Mouse (Mus musculus) neural tube, embryonic 13.5 days (tissue): ENCODE results near the gene Camk2d. TPM values are rescaled to one million over a fixed set of nuclear protein-coding genes. Genes with fewer than 3 reads are reported as not detected.

Experiments used
- ATAC-seq: fragments of 200-750 bp; cut with Nextera tagmentation; 2 replicates; pipeline ENCODE4 v1.8.0; 2017; ENCODE audit warnings: low read depth, mild to moderate bottlenecking, moderate TSS enrichment, moderate library complexity
- H3K27ac ChIP-seq: fragments of 300-500 bp; sonication (generic); replicated peaks from 2 replicates; pipeline ENCODE4 v1.5.1; 2015; ENCODE audit warnings: moderate library complexity, mild to moderate bottlenecking, inconsistent platforms
- H3K27me3 ChIP-seq: fragments of 300-500 bp; sonication (generic); 2 replicates; pipeline ENCODE4 v1.6.1; 2015; ENCODE audit warnings: mild to moderate bottlenecking, inconsistent platforms
- H3K36me3 ChIP-seq: fragments of 300-500 bp; sonication (generic); 2 replicates; pipeline ENCODE4 v1.6.1; 2015; ENCODE audit warnings: mild to moderate bottlenecking, inconsistent platforms
- H3K4me1 ChIP-seq: fragments of 300-500 bp; sonication (generic); replicated peaks from 2 replicates; pipeline ENCODE4 v1.6.1; 2015; ENCODE audit warnings: inconsistent platforms
- H3K4me2 ChIP-seq: fragments of 300-500 bp; sonication (generic); 2 replicates; pipeline ENCODE4 v1.6.1; 2015; ENCODE audit warnings: inconsistent platforms, mild to moderate bottlenecking, moderate library complexity
- H3K4me3 ChIP-seq: fragments of 300-500 bp; sonication (generic); 2 replicates; pipeline ENCODE4 v1.5.1; 2015; ENCODE audit warnings: mild to moderate bottlenecking, inconsistent platforms
- H3K9ac ChIP-seq: fragments of 300-500 bp; sonication (generic); 2 replicates; pipeline ENCODE4 v1.6.1; 2015; ENCODE audit warnings: moderate library complexity, mild to moderate bottlenecking, inconsistent platforms
- H3K9me3 ChIP-seq: fragments of 300-500 bp; sonication (generic); 2 replicates; pipeline ENCODE4 v1.6.1; 2016; ENCODE audit warnings: inconsistent platforms
- WGBS: fragments of 180-500 bp; shearing (Covaris S2); methylation state at CpG from one replicate; pipeline ENCODE4 v1.1.7; 2015; 5-methylcytosine and 5-hydroxymethylcytosine counted together
- polyA plus RNA-seq: library from polyadenylated mRNA; unstranded; fragments of >200 nt; fragmentation: Nextera tagmentation; extraction: Ambion mirVana; gene quantifications from 2 replicates; pipeline ENCODE4 v1.2.1, GENCODE M21; 2015

Camk2d gene
- polyA plus RNA-seq, 1 experiment from 2014 or later: 60.4 TPM

- no peak overlapping the region for H3K4me2 ChIP-seq
- no peaks in the 10 kb centered on the region for H3K27me3 ChIP-seq
- H3K9me3 ChIP-seq: no peaks in the 10 kb centered on the region
- 83% methylated on average over 3 of the region's 3 CpGs for WGBS
- no peak overlapping the region for H3K27ac ChIP-seq
- H3K9ac ChIP-seq: no peak overlapping the region
- H3K4me1 ChIP-seq: peaks cover 19% of the 10 kb centered on the region
- H3K4me3 ChIP-seq: no peak overlapping the region
- no peaks in the 10 kb centered on the region for H3K36me3 ChIP-seq
- no peak for ATAC-seq
These were observed 103.6 kb downstream of the Camk2d start for GRCm38 (mm10) chr3:126699740-126700139.

- Histone ChIP-seq H3K4me2 (no peak overlapping the region), H3K9me3 (no peaks in the 10 kb centered on the region), H3K27ac (no peak overlapping the region), H3K4me1 (peaks cover 8% of the 10 kb centered on the region), H3K9ac (no peak overlapping the region), H3K27me3 (no peaks in the 10 kb centered on the region), H3K36me3 (no peaks in the 10 kb centered on the region), H3K4me3 (no peak overlapping the region)
- WGBS: 87% methylated on average over 6 of the region's 6 CpGs
- ATAC-seq: no peak
These were observed 105.0 kb downstream of the Camk2d start for GRCm38 (mm10) chr3:126701067-126701466.

GRCm38 (mm10) chr3:126701586-126701985 lies 105.5 kb downstream of the Camk2d start:
- 90% methylated on average over 6 of the region's 6 CpGs for WGBS
- peaks cover 8% of the 10 kb centered on the region for H3K4me1 ChIP-seq
- no peak for ATAC-seq

GRCm38 (mm10) chr3:126705490-126705889 lies 109.4 kb downstream of the Camk2d start:
- 82% methylated on average over 1 of the region's 1 CpGs for WGBS
- Histone ChIP-seq H3K9ac (no peak overlapping the region), H3K36me3 (no peaks in the 10 kb centered on the region), H3K4me1 (peaks cover 8% of the 10 kb centered on the region; the same call in 1 of the 2 replicates), H3K4me2 (no peak overlapping the region), H3K27me3 (no peaks in the 10 kb centered on the region), H3K4me3 (no peak overlapping the region), H3K27ac (no peak overlapping the region), H3K9me3 (no peaks in the 10 kb centered on the region)
- no peak for ATAC-seq

More at GRCm38 (mm10) chr3:126701586-126701985, 105.5 kb downstream of the Camk2d start:
- no peaks in the 10 kb centered on the region for H3K9me3 ChIP-seq
- H3K36me3 ChIP-seq: no peaks in the 10 kb centered on the region
- no peak overlapping the region for H3K27ac ChIP-seq
- H3K4me3 ChIP-seq: no peak overlapping the region
- H3K4me2 ChIP-seq: no peak overlapping the region
- no peaks in the 10 kb centered on the region for H3K27me3 ChIP-seq
- no peak overlapping the region for H3K9ac ChIP-seq

- H3K4me2 ChIP-seq: no peak overlapping the region
- no peak overlapping the region for H3K9ac ChIP-seq
- no peaks in the 10 kb centered on the region for H3K27me3 ChIP-seq
- no peak overlapping the region for H3K27ac ChIP-seq
- no peaks in the 10 kb centered on the region for H3K9me3 ChIP-seq
- no peak overlapping the region for H3K4me3 ChIP-seq
- no peak for ATAC-seq
- 24% methylated on average over 1 of the region's 1 CpGs for whole genome bisulfite sequencing
- H3K36me3 ChIP-seq: no peaks in the 10 kb centered on the region
- no peaks in the 10 kb centered on the region for H3K4me1 ChIP-seq
These were observed 118.2 kb downstream of the Camk2d start for GRCm38 (mm10) chr3:126714281-126714680.

- Histone ChIP-seq H3K4me1 (0 out of 2 replicates have a peak, but pooled peaks cover 4% of the 10 kb centered on the region), H3K27me3 (no peaks in the 10 kb centered on the region), H3K4me2 (no peak overlapping the region), H3K27ac (no peak overlapping the region), H3K9me3 (no peaks in the 10 kb centered on the region), H3K4me3 (no peak overlapping the region), H3K36me3 (no peaks in the 10 kb centered on the region), H3K9ac (no peak overlapping the region)
- WGBS: 79% methylated on average over 5 of the region's 5 CpGs
- no peak for ATAC-seq
These were observed 126.9 kb downstream of the Camk2d start for GRCm38 (mm10) chr3:126723021-126723449.

- Histone ChIP-seq H3K36me3 (no peaks in the 10 kb centered on the region), H3K27me3 (no peaks in the 10 kb centered on the region), H3K9ac (no peak overlapping the region), H3K4me3 (no peak overlapping the region), H3K4me1 (0 out of 2 replicates have a peak, but pooled peaks cover 4% of the 10 kb centered on the region), H3K9me3 (no peaks in the 10 kb centered on the region), H3K4me2 (no peak overlapping the region), H3K27ac (no peak overlapping the region)
- no peak for ATAC-seq
- 82% methylated on average over 5 of the region's 5 CpGs for WGBS
These were observed 127.4 kb downstream of the Camk2d start for GRCm38 (mm10) chr3:126723458-126723857.

- Histone ChIP-seq H3K27me3 (no peaks in the 10 kb centered on the region), H3K36me3 (no peaks in the 10 kb centered on the region), H3K9ac (no peak overlapping the region), H3K4me3 (no peak overlapping the region), H3K27ac (no peak overlapping the region), H3K4me1 (0 out of 2 replicates have a peak, but pooled peaks cover 4% of the 10 kb centered on the region), H3K9me3 (no peaks in the 10 kb centered on the region), H3K4me2 (no peak overlapping the region)
- WGBS: 70% methylated on average over 9 of the region's 9 CpGs
- no peak for ATAC-seq
These were observed 129.5 kb downstream of the Camk2d start for GRCm38 (mm10) chr3:126725647-126726046.

GRCm38 (mm10) chr3:126727387-126727786 lies 131.3 kb downstream of the Camk2d start:
- H3K9me3 ChIP-seq: no peaks in the 10 kb centered on the region
- no peak overlapping the region for H3K27ac ChIP-seq
- no peak overlapping the region for H3K9ac ChIP-seq
- H3K27me3 ChIP-seq: no peaks in the 10 kb centered on the region
- H3K4me3 ChIP-seq: no peak overlapping the region
- 96% methylated on average over 4 of the region's 4 CpGs for WGBS
- ATAC-seq: no peak
- H3K36me3 ChIP-seq: no peaks in the 10 kb centered on the region
- H3K4me1 ChIP-seq: 0 out of 2 replicates have a peak, but pooled peaks cover 4% of the 10 kb centered on the region
- no peak overlapping the region for H3K4me2 ChIP-seq

GRCm38 (mm10) chr3:126730411-126730810 lies 134.3 kb downstream of the Camk2d start:
- H3K4me1 ChIP-seq: no peaks in the 10 kb centered on the region
- H3K9me3 ChIP-seq: no peaks in the 10 kb centered on the region
- H3K36me3 ChIP-seq: no peaks in the 10 kb centered on the region
- H3K27ac ChIP-seq: no peak overlapping the region
- H3K9ac ChIP-seq: no peak overlapping the region
- ATAC-seq: no peak
- H3K27me3 ChIP-seq: no peaks in the 10 kb centered on the region
- H3K4me3 ChIP-seq: no peak overlapping the region
- no peak overlapping the region for H3K4me2 ChIP-seq
- 76% methylated on average over 5 of the region's 5 CpGs for WGBS

- Histone ChIP-seq H3K4me3 (no peak overlapping the region), H3K27ac (no peak overlapping the region), H3K4me2 (no peak overlapping the region), H3K27me3 (no peaks in the 10 kb centered on the region), H3K9me3 (no peaks in the 10 kb centered on the region), H3K9ac (no peak overlapping the region), H3K4me1 (no peaks in the 10 kb centered on the region), H3K36me3 (no peaks in the 10 kb centered on the region)
- no peak for ATAC-seq
- 95% methylated on average over 2 of the region's 2 CpGs for WGBS
These were observed 136.2 kb downstream of the Camk2d start for GRCm38 (mm10) chr3:126732323-126732722.

- no peak for ATAC-seq
- Histone ChIP-seq H3K4me2 (no peak overlapping the region), H3K9me3 (no peaks in the 10 kb centered on the region), H3K36me3 (no peaks in the 10 kb centered on the region), H3K9ac (no peak overlapping the region), H3K27ac (no peak overlapping the region), H3K4me3 (no peak overlapping the region), H3K4me1 (no peaks in the 10 kb centered on the region), H3K27me3 (no peaks in the 10 kb centered on the region)
- WGBS: 92% methylated on average over 2 of the region's 2 CpGs
These were observed 138.4 kb downstream of the Camk2d start for GRCm38 (mm10) chr3:126734533-126734932.

- ATAC-seq: no peak
- WGBS: 87% methylated on average over 5 of the region's 5 CpGs
These were observed 139.1 kb downstream of the Camk2d start for GRCm38 (mm10) chr3:126735211-126735610.

More at GRCm38 (mm10) chr3:126735211-126735610, 139.1 kb downstream of the Camk2d start:
- Histone ChIP-seq H3K36me3 (no peaks in the 10 kb centered on the region), H3K4me1 (no peaks in the 10 kb centered on the region), H3K4me3 (no peak overlapping the region), H3K27ac (no peak overlapping the region), H3K27me3 (no peaks in the 10 kb centered on the region), H3K9me3 (no peaks in the 10 kb centered on the region), H3K9ac (no peak overlapping the region), H3K4me2 (no peak overlapping the region)
